Mouse (Mus musculus) retina, postnatal 1 day (tissue): ENCODE measurements around the gene Ccm2.
"Not testable (repeated sequence)": the region's sequence is repeated elsewhere in the genome, so short reads cannot be mapped to it uniquely, and the experiment has no call there.

Source experiments
- DNase-seq: peaks from one replicate; pipeline ENCODE4 v3.0.0-alpha.2; 2012

Gene Ccm2

DNA sequence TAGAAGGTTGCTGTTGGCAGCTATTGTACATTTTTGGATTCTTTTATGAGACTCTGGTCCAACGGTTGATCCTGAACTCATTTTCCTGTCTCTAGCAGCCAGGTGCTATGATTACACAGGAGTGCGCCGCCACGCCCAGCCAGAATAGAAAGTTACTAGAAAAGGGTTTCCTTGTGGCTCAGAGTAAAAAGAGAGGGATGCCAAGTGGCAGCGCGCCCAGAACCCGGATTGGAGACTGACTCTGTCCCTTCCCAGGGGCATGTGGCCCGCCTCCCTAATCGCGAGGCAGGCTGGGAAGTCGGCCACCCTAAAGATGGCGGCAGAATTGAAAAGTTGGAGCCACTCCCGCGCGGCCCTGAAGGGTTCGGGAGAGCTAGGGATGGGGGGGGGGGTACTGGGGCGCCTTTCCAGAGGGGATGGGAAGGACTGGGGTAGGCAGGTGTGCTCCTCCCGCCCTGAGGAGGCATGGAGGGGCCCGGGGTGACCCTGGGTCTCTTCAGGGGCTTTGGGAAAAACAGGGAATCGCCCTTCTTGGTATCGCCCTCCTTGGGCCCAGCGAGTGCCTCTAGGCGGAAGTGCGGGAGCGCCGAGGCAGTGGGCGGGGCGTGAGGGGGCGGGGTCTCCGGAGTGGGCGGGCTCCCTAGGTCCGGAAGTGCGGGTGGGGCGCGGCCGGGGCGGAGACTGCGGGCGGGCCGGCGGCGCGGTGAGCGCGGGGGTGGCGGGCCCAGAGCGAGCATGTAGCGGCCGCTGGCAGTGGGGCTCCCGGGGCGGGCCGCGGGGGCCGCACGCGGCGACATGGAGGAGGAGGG is at the start of gene Ccm2:
Gene Ccm2 (plus strand): TSS at position 683 of the 809 bp plus-strand sequence.
- peak; percentile 97 for DNase-seq

DNA sequence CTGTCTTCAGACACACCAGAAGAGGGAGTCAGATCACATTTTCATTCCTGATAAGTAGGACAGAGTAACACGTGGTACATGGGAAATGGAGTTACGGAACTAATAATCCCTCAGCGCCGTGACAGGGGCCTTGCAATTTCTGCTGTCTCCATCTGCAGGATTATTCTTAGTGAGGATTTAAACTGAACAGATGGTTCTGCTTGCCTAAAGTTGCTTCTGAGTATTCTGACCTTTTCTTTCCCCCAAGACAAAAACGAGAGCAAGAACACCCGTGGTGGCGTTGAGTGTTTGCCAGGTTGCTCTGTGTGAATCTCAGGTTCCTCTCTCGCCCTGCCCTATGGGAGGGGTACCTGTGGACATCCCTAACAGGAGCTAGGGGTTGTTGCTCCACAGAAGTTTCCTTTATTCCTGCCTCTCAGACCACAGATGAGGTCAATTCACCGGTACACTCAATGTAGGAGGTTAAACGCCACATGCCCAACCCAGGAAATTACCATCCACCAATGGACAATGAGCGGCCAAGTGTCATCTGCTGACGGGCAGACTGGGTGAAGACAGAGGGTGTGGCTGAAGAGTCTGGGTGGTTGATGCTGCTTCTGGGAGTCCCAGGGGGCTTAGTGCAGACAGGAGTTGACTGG is 49.3 kb upstream of the Ccm2 start:
- DNase-seq = peak; percentile 83

DNA sequence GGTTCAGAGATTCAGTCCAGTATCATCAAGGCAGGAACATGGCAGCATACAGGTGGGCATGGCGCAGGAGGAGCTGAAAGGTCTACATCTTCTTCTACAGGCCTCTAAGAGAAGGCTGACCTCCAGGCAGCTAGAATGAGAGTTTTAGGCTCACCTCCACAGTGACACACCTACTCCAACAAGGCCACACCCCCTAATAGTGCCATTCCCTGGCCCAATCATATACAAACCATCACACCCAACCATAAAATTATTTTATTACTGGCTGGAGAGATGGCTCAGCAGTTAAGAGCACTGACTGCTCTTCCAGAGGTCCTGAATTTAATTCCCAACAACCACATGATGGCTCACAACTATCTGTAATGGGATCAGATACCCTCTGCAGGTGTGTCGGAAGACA is 44.2 kb upstream of the Ccm2 start:
- DNase-seq = no peak

DNA sequence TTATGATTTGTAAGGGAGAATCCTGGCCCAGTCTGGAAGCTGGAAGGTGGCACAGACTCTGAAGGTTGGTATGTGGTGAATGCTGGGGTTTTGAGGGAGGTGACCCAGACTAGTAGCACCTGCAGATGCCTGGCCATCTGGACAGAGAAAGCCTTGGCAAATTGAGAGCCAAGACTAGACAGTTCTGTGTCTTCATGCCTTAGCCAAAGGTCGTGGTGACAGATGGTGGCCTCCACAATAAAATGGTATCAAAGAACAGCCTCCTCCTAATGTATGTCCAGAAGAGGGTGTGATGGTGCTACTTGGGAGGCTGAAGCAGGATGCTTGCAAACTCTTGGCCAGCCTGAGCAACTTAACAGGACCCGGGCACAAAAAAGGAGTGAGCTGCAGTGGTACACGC is 42.5 kb upstream of the Ccm2 start:
- no peak for DNase-seq

DNA sequence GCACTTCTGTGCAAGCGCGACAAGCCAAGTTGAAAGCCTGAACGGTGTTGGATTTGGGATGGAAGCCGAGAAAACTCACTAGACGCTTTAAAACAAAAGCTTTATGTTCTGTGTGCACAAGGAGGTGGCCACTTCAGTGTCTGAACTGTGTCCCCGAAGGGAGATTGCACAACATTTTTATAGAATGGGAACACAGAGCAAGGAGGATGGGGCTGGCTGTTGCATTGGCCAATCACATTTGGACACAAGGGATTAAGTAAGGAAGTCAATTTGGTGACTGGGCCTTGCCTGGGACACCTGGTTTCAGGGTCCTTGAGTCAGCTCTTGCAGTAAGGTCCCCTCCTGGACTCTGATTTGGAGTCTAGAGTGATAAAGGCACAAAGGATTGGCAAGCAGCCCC is 42.0 kb upstream of the Ccm2 start:
- no peak for DNase-seq

- DNase-seq = no peak
Observed at GRCm38 (mm10) chr11:6506516-6506915, 40.2 kb upstream of the Ccm2 start.

DNA sequence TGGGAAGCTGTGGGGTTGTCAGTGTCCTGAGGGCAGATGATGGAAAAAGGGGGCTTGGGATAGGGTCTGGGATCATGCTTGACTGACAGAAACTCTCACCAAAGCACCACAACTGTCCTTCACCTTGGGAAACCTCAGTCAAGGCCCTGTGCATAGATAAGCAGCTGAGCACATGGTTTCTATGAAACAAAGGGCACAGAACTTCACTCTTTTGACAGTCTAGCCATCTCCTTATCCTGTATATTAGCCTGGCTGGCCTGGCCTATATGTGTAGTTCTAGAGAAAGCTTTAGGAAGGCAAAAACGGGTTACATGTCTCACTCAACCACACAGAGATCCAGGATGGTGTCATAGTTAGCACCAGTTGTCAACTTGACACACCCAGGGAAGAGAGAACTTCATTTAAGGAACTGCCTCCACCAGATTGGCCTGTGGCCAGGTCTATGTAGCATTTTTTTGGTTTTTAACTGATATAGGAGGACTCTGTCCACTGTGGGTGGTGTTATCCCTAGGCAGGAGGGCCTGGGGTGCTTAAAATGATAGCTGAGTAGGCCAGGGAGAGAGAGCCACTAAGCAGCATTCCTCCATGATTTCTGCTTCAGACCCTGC is 38.3 kb upstream of the Ccm2 start:
- no peak for DNase-seq

DNA sequence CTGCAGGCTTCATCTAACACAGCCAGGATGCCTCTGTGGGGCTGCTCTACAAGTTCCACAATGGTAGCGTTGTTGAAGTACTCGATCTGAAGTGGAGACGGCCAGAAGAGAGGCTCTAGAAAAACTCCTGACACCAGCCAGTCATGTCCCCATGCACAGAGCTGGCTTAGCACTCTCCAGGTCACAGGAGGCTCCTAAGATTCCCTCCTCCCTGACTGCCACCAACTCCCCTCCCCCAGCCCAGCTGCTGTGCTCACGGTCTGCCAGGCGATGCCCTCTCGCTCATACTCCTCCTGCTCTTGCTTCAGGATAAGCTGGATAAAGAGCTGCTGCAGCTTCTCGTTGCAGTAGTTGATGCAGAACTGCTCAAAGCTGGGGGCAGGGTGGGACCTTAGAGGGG is 31.9 kb upstream of the Ccm2 start:
- peak; percentile 87 for DNase-seq

DNA sequence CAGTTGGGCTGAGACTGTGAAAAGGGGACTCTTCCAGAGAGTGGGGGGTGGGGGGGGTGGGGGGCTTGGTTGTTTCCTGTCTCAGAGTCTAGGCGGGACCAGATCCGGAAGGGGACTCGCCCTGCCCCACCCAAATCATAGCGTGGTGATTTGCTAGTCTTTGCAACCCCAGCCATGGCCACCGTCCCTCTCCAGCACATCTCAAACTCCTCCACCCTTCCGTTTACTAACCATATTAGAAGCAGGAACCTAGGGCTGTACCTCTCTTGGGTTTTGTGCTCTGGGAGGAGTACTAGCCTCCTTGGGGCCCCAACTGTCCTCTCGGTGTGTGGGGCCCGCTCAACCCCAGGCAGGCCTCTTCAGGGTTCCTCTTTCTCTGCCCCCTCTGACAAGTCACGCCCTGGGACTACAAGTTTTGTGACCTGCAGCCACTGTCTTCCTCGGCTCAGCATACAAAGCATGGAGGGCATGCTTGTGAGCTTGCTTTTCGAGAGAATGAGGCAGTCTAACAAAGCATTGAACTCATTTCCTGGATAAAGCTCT is 27.1 kb upstream of the Ccm2 start:
- no peak for DNase-seq

DNA sequence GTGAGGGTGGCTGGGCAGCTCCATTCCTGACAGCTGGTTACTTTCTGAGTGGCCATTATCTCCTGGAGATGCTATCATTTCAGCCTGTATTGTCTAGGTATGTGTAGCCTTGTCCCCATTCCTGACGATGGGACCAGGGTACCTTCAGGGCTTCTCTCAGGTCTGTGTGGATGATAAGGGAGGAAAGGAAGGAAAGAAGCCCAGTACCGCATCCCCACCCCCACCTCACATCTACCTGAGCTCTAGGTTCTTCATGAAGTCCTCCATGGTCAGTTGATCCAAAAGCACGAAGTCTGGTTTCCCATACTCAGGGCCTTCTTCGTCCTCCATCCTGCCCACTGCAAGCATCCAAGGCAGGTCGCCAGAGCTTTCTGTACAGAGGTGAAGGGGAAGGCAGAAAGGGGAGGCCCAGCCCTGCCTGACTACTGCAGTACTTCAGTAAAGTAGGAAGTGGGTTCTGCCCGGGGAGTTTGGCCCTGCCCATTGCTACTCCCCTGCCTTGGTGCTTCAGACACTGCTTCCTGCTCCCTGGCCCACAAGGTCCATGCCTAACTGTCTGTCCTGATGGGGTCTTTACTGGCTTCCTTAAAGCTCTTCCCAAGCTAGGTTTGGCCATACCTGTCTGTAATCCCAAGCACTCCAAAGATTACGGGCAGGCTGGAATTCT is 26.0 kb upstream of the Ccm2 start, which contains the start of gene Myo1g:
Gene Myo1g (minus strand): TSS at position 459 of the 667 bp plus-strand sequence.
- DNase-seq = no peak

- no peak for DNase-seq
Observed at GRCm38 (mm10) chr11:6522782-6523525, 23.7 kb upstream of the Ccm2 start.

- no peak for DNase-seq
Observed at GRCm38 (mm10) chr11:6523662-6524088, 23.0 kb upstream of the Ccm2 start.

DNA sequence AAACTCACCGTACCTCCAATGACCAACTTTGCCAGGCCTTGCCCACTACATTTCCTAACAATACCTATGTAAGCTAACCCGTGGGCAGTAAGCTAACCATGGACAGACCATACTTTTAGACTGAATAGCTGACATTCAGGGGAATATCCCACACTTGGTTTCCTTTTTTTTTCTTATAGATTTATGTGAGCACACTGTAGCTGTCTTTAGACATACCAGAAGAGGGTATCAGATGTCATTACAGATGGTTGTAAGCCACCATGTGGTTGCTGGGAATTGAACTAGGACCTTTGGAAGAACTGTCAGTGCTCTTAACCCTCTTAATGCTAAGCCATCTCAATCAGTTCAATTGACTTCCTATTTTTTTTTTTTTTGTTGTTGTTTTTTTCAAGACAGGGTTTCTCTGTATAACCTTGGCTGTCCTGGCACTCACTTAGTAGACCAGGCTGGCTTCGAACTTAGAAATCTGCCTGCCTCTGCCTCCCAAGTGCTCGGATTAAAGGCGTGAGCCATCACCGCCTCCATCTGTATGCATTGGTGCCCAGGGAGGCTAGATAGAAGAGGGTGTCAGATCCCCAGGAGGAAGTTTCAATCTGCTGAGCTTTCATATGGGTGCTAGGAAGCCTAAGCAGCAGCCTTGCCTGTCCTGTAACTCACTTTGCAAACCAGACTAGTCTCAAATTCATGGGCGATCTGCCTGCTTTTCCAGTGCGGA is 22.4 kb upstream of the Ccm2 start:
- no peak for DNase-seq

GRCm38 (mm10) chr11:6524880-6525238 is 21.8 kb upstream of the Ccm2 start:
- DNase-seq = no peak

DNA sequence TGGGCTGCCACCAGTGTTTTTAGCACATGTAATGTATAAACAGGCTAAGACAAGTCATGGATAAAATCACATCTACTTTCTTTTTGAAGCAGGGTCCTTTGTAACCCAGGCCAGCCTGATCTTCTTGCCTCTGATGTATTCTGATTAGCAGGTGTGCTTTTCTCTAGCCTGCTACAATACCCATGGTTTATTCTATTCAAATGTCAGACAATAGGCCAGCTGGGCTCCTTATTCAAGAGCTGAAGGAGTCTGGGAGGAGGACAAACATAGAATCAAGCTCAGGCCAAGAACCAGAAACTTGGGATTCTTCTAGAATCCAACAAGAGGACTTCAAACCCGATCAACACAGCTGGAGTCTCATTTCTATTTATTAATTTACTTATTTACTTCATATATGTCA is 21.4 kb upstream of the Ccm2 start:
- DNase-seq = no peak

DNA sequence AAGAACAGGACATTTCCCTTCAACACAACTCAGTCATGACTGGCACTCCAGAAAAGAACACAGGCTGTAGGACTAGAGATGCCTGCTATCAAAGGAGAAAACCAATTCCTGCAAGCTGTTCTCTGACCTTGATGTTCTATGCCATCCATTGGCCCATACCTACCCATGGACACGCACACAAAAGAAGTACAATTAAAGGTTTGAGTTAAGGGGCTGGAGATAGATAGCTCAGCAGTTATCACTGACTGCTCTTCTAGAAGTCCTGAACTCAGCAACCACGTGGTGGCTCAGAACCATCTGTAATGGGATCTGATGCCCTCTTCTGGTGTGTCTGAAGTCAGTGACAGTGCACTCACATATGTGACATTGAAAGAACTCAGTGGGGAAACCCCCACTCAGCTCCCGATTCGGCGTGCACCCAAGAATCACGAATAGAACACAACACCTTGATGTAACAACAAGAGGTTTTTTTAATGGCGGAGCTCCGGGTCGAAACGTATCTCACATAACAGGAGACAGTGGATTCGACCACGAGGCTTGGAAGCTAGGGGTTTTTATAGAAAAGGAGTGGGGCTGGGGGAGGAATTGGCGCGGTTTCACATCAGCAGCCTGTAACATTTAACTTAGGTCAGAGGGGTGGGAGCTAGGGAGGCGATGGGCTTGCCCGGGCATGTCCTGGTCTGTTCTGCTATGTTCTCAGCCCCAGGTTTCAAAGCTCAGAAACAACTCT is 20.0 kb upstream of the Ccm2 start:
- not testable (repeated sequence) for DNase-seq

DNA sequence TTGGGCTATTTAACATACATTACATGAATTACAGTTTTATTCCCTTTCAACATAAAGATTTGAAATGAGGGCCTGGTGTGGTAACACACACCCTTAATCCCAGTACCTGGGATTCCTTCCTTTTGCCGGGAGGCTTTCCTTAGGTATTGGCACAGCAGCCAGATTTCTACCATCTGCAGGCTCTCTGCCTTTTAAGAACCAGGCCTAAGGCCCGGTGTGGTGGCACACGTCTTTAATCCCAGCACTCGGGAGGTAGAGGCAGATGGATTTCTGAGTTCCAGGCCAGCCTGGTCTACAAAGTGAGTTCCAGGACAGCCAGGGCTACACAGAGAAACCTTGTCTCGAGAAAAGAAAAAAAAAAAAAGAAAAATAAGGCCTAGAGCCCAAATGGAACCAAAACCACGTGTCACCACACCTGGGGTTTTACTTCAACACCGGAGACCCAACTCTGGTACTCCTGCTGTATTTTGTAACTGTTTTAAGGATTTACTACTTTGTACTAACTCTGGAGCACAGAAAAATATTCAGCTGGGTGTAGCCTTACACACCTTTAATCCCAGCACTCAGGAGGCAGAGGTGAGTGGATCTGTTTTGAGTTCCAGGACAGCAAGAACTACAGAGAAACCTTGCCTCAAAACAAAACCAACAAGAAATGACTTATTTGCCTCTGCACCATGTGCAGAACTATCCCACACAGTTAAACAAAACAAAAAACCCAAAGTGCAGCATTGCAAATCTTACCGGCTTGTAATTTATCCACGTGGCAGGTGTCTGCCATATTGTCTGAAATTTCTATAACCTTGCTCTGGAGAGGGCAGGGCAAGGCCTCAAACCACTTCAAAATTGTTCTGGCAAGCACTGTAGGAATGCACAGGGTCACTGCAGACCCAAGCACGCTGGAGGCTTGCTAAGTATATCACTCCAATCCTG is 19.2 kb upstream of the Ccm2 start:
- no peak for DNase-seq

DNA sequence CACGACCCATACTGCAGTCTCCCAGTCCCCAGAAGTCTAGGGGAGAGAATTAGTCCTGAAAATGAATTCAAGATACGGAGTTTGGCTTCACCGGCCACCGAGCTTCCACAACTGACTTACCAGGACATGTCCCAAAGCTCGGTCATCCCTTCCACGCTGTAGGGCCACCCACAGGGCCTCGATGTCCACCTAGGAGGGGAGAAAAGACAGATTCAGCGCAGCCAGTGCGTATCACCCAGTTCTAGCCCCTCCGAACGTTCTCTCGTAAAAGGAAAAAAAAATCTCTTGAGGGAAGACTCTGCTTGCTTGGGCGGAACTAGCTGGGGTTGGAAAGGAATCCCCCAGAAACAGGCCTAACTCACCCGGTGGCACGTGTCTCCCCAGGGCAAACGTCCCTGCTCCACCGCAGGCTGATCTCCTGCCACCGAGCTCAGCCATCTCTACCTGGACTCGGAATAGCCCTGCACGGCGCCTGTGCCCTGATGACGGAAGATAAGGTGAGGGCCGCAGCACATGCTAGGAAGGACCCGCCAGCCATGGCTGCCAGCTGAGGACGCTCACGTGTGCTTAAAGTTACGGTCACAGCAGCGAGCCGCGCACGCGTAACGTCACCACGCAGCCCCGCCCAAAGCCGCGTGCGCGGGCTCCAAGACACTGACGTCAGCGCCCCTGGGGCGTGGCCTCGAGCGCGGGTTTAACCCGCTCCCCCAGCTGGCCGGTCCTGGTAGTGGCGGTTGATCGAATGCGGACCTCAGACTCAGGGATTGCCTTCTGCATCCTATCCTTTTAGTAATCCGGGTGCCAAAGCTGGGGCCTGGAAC is 18.3 kb upstream of the Ccm2 start:
- DNase-seq = peak; percentile 98

- no peak for DNase-seq
Observed at GRCm38 (mm10) chr11:6529961-6530360, 16.7 kb upstream of the Ccm2 start.
